Mouse (Mus musculus): ENCODE measurements around the gene Vpreb2. TPM values are rescaled to one million over a fixed set of nuclear protein-coding genes. Genes with fewer than 3 reads are reported as not detected.
"Not testable (repeated sequence)": the region's sequence is repeated elsewhere in the genome, so short reads cannot be mapped to it uniquely, and the experiment has no call there.

The Vpreb2 gene
- polyA plus RNA-seq, 3 experiments from 2014 or later: not detected

GRCm38 (mm10) chr16:17992321-17992720 lies 12.1 kb downstream of the Vpreb2 start:
- ATAC-seq: not testable (repeated sequence)

- ATAC-seq: no peak
Measured at GRCm38 (mm10) chr16:17999668-18000067, 19.4 kb downstream of the Vpreb2 start.

- no peak for ATAC-seq
Measured at GRCm38 (mm10) chr16:18004589-18004988, 24.4 kb downstream of the Vpreb2 start.

- ATAC-seq: no peak
Measured at GRCm38 (mm10) chr16:18007083-18007482, 26.9 kb downstream of the Vpreb2 start.

GRCm38 (mm10) chr16:18011101-18011500 lies 30.9 kb downstream of the Vpreb2 start:
- no peak for ATAC-seq

GRCm38 (mm10) chr16:18016482-18016881 lies 36.3 kb downstream of the Vpreb2 start:
- ATAC-seq: not testable (repeated sequence)

- no peak for ATAC-seq
Measured at GRCm38 (mm10) chr16:18022780-18023557, 42.7 kb downstream of the Vpreb2 start.

- no peak for ATAC-seq
Measured at GRCm38 (mm10) chr16:18027371-18027770, 47.1 kb downstream of the Vpreb2 start.

Other genes with a start within 250 kb of the Vpreb2 start
- gene Med15, start 247.5 kb upstream of the Vpreb2 start, polyA plus RNA-seq (2017; shearing (Covaris generic)): 100 to 1,000 TPM in 1 of 3 experiments, 10 to 100 TPM in 2; 69.3 to 109 (median 71.8) TPM
- 10 to 100 TPM; 11.8 to 28.7 (median 13.4) TPM for gene Klhl22, start 220.8 kb upstream of the Vpreb2 start, polyA plus RNA-seq (2017; shearing (Covaris generic))
- gene Scarf2, start 183.1 kb upstream of the Vpreb2 start, polyA plus RNA-seq (2017; shearing (Covaris generic)): not detected
- not detected for gene B830017H08Rik, start 147.3 kb upstream of the Vpreb2 start, polyA plus RNA-seq (2017; shearing (Covaris generic))
- gene Car15, start 142.1 kb upstream of the Vpreb2 start, polyA plus RNA-seq (2017; shearing (Covaris generic)): 1 to 10 TPM in 2 of 3 experiments, under 1 TPM in 1; 0.67 to 1.9 (median 1.5) TPM
- gene Gm20518, start 88.8 kb upstream of the Vpreb2 start, polyA plus RNA-seq (2017; shearing (Covaris generic)): under 1 TPM; 0.17 to 0.43 (median 0.18) TPM
- under 1 TPM in 1 of 3 experiments, not detected in 2; 0.13 TPM for gene Tssk1, start 86.2 kb upstream of the Vpreb2 start, polyA plus RNA-seq (2017; shearing (Covaris generic))
- 10 to 100 TPM; 16.4 to 21.8 (median 19.9) TPM for gene Dgcr2, start 81.9 kb upstream of the Vpreb2 start, polyA plus RNA-seq (2017; shearing (Covaris generic))
- gene Tssk2, start 81.8 kb upstream of the Vpreb2 start, polyA plus RNA-seq (2017; shearing (Covaris generic)): under 1 TPM in 1 of 3 experiments, not detected in 2; 0.43 TPM
- 10 to 100 TPM; 29.9 to 45.9 (median 39.7) TPM for gene Ess2, start 69.1 kb upstream of the Vpreb2 start, polyA plus RNA-seq (2017; shearing (Covaris generic))
- gene Gsc2, start 65.4 kb upstream of the Vpreb2 start, polyA plus RNA-seq (2017; shearing (Covaris generic)): not detected
- 10 to 100 TPM in 1 of 3 experiments, 1 to 10 TPM in 2; 4.4 to 12.6 (median 8.2) TPM for gene Slc25a1, start 52.2 kb upstream of the Vpreb2 start, polyA plus RNA-seq (2017; shearing (Covaris generic))
- 10 to 100 TPM; 11.5 to 19.1 (median 15.0) TPM for gene Dgcr6, start 72.4 kb downstream of the Vpreb2 start, polyA plus RNA-seq (2017; shearing (Covaris generic))
- gene Prodh, start 109.8 kb downstream of the Vpreb2 start, polyA plus RNA-seq (2017; shearing (Covaris generic)): 1 to 10 TPM; 1.1 to 5.3 (median 4.2) TPM
- not detected for gene Rtn4r, start 147.2 kb downstream of the Vpreb2 start, polyA plus RNA-seq (2017; shearing (Covaris generic))
- not detected for gene Ccdc188, start 237.5 kb downstream of the Vpreb2 start, polyA plus RNA-seq (2017; shearing (Covaris generic))